Mouse (Mus musculus) MEL (cell line): ENCODE measurements around the gene Mrpl10. TPM values are rescaled to one million over a fixed set of nuclear protein-coding genes. Genes with fewer than 3 reads are reported as not detected.

Source experiments
- DNase-seq: peaks from one replicate; pipeline ENCODE4 v3.0.0; 2011; ENCODE audit warnings: low read depth, low spot score
- H3K27ac ChIP-seq: 2 replicates; pipeline ENCODE4 v1.5.1; 2012; ENCODE audit warnings: low read depth, mild to moderate bottlenecking, control low read depth, low read length, moderate library complexity; ENCODE audit not compliant: control insufficient read depth
- H3K27me3 ChIP-seq, 2 experiments: fragments of 150-350 bp in 1 of 2; sonication (generic) in 1 of 2; 2 replicates each; pipeline ENCODE4 v1.6.1; 2012; ENCODE audit warnings: low read length in 2 of 2, mild to moderate bottlenecking in 2 of 2, improper control_type of control experiment in 1 of 2, moderate library complexity in 1 of 2; ENCODE audit not compliant: insufficient read depth in 2 of 2, control insufficient read depth in 1 of 2
- H3K36me3 ChIP-seq, 2 experiments: 2 replicates each; pipeline ENCODE4 v1.6.1; 2012 to 2014; ENCODE audit warnings: low read length in 2 of 2, improper control_type of control experiment in 1 of 2, inconsistent platforms in 1 of 2, mild to moderate bottlenecking in 1 of 2; ENCODE audit not compliant: insufficient read depth in 2 of 2, control insufficient read depth in 1 of 2
- H3K4me1 ChIP-seq, 2 experiments: fragments of 150-350 bp in 1 of 2; sonication (generic) in 1 of 2; 2 replicates each; pipeline ENCODE4 v1.6.1; 2012; ENCODE audit warnings: low read length in 2 of 2, improper control_type of control experiment in 1 of 2, mild to moderate bottlenecking in 1 of 2; ENCODE audit not compliant: insufficient read depth in 2 of 2, control insufficient read depth in 1 of 2
- H3K4me3 ChIP-seq, 2 experiments: fragments of 150-350 bp in 1 of 2; sonication (generic) in 1 of 2; 2 replicates each; pipeline ENCODE4 v1.5.1; 2012; ENCODE audit warnings: low read depth in 2 of 2, low read length in 2 of 2, mild to moderate bottlenecking in 2 of 2, moderate library complexity in 2 of 2, control low read depth in 1 of 2, improper control_type of control experiment in 1 of 2; ENCODE audit not compliant: control insufficient read depth in 1 of 2, insufficient read depth in 1 of 2
- H3K79me2 ChIP-seq: 2 replicates; pipeline ENCODE4 v1.6.1; 2012; ENCODE audit warnings: mild to moderate bottlenecking, low read length, moderate library complexity; ENCODE audit not compliant: control insufficient read depth, poor library complexity, insufficient read depth
- H3K9ac ChIP-seq: 2 replicates; pipeline ENCODE4 v1.6.1; 2012; ENCODE audit warnings: low read depth, mild to moderate bottlenecking, control low read depth, low read length, moderate library complexity; ENCODE audit not compliant: control insufficient read depth, poor library complexity, severe bottlenecking
- H3K9me3 ChIP-seq: fragments of 150-350 bp; sonication (generic); replicated peaks from 2 replicates; pipeline ENCODE4 v1.6.1; 2012; ENCODE audit warnings: mild to moderate bottlenecking, low read length, improper control_type of control experiment, moderate library complexity; ENCODE audit not compliant: insufficient read depth
- BHLHE40 ChIP-seq: IDR thresholded peaks from 2 replicates; pipeline ENCODE4 v1.6.1; 2012; ENCODE audit warnings: low read depth, mild to moderate bottlenecking, inconsistent platforms, low read length, improper control_type of control experiment, borderline replicate concordance
- CHD1 ChIP-seq: IDR thresholded peaks from 2 replicates; pipeline ENCODE4 v1.6.1; 2012; ENCODE audit warnings: low read depth, mild to moderate bottlenecking, inconsistent platforms, low read length, improper control_type of control experiment
- CHD2 ChIP-seq: IDR thresholded peaks from 2 replicates; pipeline ENCODE4 v1.6.1; 2011; ENCODE audit warnings: low read length, improper control_type of control experiment
- ELF1 ChIP-seq: IDR thresholded peaks from 2 replicates; pipeline ENCODE4 v1.6.1; 2014; ENCODE audit warnings: low read depth, mild to moderate bottlenecking, inconsistent platforms, low read length, improper control_type of control experiment, moderate library complexity
- EP300 ChIP-seq, 2 experiments: IDR thresholded peaks; 2 replicates each; pipeline ENCODE4 v1.6.1; 2011; ENCODE audit warnings: improper control_type of control experiment in 2 of 2, low read length in 2 of 2, low read depth in 1 of 2, mild to moderate bottlenecking in 1 of 2
- ETS1 ChIP-seq: IDR thresholded peaks from 2 replicates; pipeline ENCODE4 v1.6.1; 2012; ENCODE audit warnings: low read depth, mild to moderate bottlenecking, inconsistent platforms, low read length, improper control_type of control experiment, moderate library complexity
- GABPA ChIP-seq: IDR thresholded peaks from 2 replicates; pipeline ENCODE4 v1.6.1; 2012; ENCODE audit warnings: low read depth, mild to moderate bottlenecking, inconsistent platforms, low read length, improper control_type of control experiment, moderate library complexity
- GATA1 ChIP-seq: IDR thresholded peaks from 2 replicates; pipeline ENCODE4 v1.6.1; 2011; ENCODE audit warnings: low read depth, low read length, improper control_type of control experiment
- HCFC1 ChIP-seq: IDR thresholded peaks from 2 replicates; pipeline ENCODE4 v1.6.1; 2012; ENCODE audit warnings: low read depth, mild to moderate bottlenecking, inconsistent platforms, low read length, improper control_type of control experiment, moderate library complexity
- MAFK ChIP-seq: IDR thresholded peaks from 2 replicates; pipeline ENCODE4 v1.6.1; 2011; ENCODE audit warnings: low read depth, mild to moderate bottlenecking, low read length, improper control_type of control experiment, borderline replicate concordance
- MAZ ChIP-seq: IDR thresholded peaks from 2 replicates; pipeline ENCODE4 v1.6.1; 2012; ENCODE audit warnings: low read depth, mild to moderate bottlenecking, inconsistent platforms, low read length, improper control_type of control experiment
- MEF2A ChIP-seq: IDR thresholded peaks from 2 replicates; pipeline ENCODE4 v1.6.1; 2014; ENCODE audit warnings: low read depth, mild to moderate bottlenecking, inconsistent platforms, low read length, improper control_type of control experiment; ENCODE audit not compliant: poor library complexity, insufficient replicate concordance, severe bottlenecking; ENCODE audit errors: extremely low read depth
- MXI1 ChIP-seq: IDR thresholded peaks from 2 replicates; pipeline ENCODE4 v1.6.1; 2011; ENCODE audit warnings: mild to moderate bottlenecking, low read depth, low read length, improper control_type of control experiment
- MYB ChIP-seq: IDR thresholded peaks from 2 replicates; pipeline ENCODE4 v1.6.1; 2011; ENCODE audit warnings: mild to moderate bottlenecking, low read depth, low read length, improper control_type of control experiment
- NELFE ChIP-seq: IDR thresholded peaks from 2 replicates; pipeline ENCODE4 v1.6.1; 2011; ENCODE audit warnings: low read depth, low read length, improper control_type of control experiment
- NRF1 ChIP-seq: IDR thresholded peaks from 2 replicates; pipeline ENCODE4 v1.6.1; 2014; ENCODE audit warnings: low read depth, mild to moderate bottlenecking, inconsistent platforms, low read length, improper control_type of control experiment, moderate library complexity; ENCODE audit not compliant: poor library complexity, insufficient read depth, severe bottlenecking
- POLR2A ChIP-seq, 2 experiments: IDR thresholded peaks; 2 replicates each; pipeline ENCODE4 v1.6.1; 2011 to 2012; ENCODE audit warnings: low read length in 2 of 2, mild to moderate bottlenecking in 2 of 2, control low read depth in 1 of 2, improper control_type of control experiment in 1 of 2, low read depth in 1 of 2, moderate library complexity in 1 of 2; ENCODE audit not compliant: control insufficient read depth in 1 of 2, insufficient read depth in 1 of 2, poor library complexity in 1 of 2
- POLR2AphosphoS5 ChIP-seq: IDR thresholded peaks from 2 replicates; pipeline ENCODE4 v1.6.1; 2012; ENCODE audit warnings: low read depth, borderline replicate concordance, mild to moderate bottlenecking, inconsistent platforms, low read length, moderate library complexity, mixed read lengths
- RCOR1 ChIP-seq: IDR thresholded peaks from 2 replicates; pipeline ENCODE4 v1.6.1; 2012; ENCODE audit warnings: low read depth, mild to moderate bottlenecking, inconsistent platforms, low read length, improper control_type of control experiment
- SIN3A ChIP-seq: IDR thresholded peaks from 2 replicates; pipeline ENCODE4 v1.6.1; 2012; ENCODE audit warnings: low read length, improper control_type of control experiment, inconsistent platforms
- SMC3 ChIP-seq: IDR thresholded peaks from 2 replicates; pipeline ENCODE4 v1.6.1; 2011; ENCODE audit warnings: low read depth, low read length, improper control_type of control experiment
- TBP ChIP-seq: IDR thresholded peaks from 2 replicates; pipeline ENCODE4 v1.8.0; 2011; ENCODE audit warnings: low read depth, low read length, improper control_type of control experiment
- TCF12 ChIP-seq: IDR thresholded peaks from 2 replicates; pipeline ENCODE4 v1.6.1; 2014; ENCODE audit warnings: low read depth, mild to moderate bottlenecking, inconsistent platforms, low read length, improper control_type of control experiment, moderate library complexity
- UBTF ChIP-seq: IDR thresholded peaks from 2 replicates; pipeline ENCODE4 v1.6.1; 2012; ENCODE audit warnings: low read depth, mild to moderate bottlenecking, inconsistent platforms, low read length, improper control_type of control experiment, moderate library complexity, borderline replicate concordance; ENCODE audit not compliant: insufficient read depth
- USF2 ChIP-seq, 2 experiments: IDR thresholded peaks; 2 replicates each; pipeline ENCODE4 v1.6.1; 2011 to 2012; ENCODE audit warnings: improper control_type of control experiment in 2 of 2, low read length in 2 of 2, borderline replicate concordance in 1 of 2, inconsistent platforms in 1 of 2, low read depth in 1 of 2, mild to moderate bottlenecking in 1 of 2; ENCODE audit not compliant: insufficient read depth in 1 of 2
- ZC3H11A ChIP-seq: IDR thresholded peaks from 2 replicates; pipeline ENCODE4 v1.6.1; 2012; ENCODE audit warnings: low read depth, mild to moderate bottlenecking, inconsistent platforms, low read length, improper control_type of control experiment
- ZKSCAN1 ChIP-seq: IDR thresholded peaks from 2 replicates; pipeline ENCODE4 v1.6.1; 2012; ENCODE audit warnings: low read depth, mild to moderate bottlenecking, inconsistent platforms, low read length, improper control_type of control experiment, moderate library complexity
- ZMIZ1 ChIP-seq: IDR thresholded peaks from 2 replicates; pipeline ENCODE4 v1.6.1; 2012; ENCODE audit warnings: low read depth, mild to moderate bottlenecking, inconsistent platforms, low read length, improper control_type of control experiment, moderate library complexity
- ZNF384 ChIP-seq: IDR thresholded peaks from 2 replicates; pipeline ENCODE4 v1.6.1; 2012; ENCODE audit warnings: low read depth, mild to moderate bottlenecking, inconsistent platforms, low read length, improper control_type of control experiment
- polyA plus RNA-seq, 2 experiments: library from polyadenylated mRNA; stranded (reverse) in 1 of 2; unstranded in 1 of 2; fragments of >175 nt in 1 of 2; fragments of >200 nt in 1 of 2; gene quantifications; 2 replicates each; pipeline versions ENCODE4 v1.2.1 to v1.2.4; 2012; ENCODE audit warnings: low replicate concordance in 2 of 2, low read depth in 1 of 2; ENCODE audit not compliant: insufficient read length in 2 of 2, insufficient read depth in 1 of 2, missing spikeins in 1 of 2
- total RNA-seq: library from RNA; depleted of rRNA; stranded (reverse); fragments of 300-350 nt; gene quantifications from 2 replicates; pipeline ENCODE4 v1.2.3, GENCODE M21; 2012

The Mrpl10 gene
- total and polyA plus RNA-seq, 3 experiments, result 79.3 to 106 TPM; not detected in 1

GRCm38 (mm10) chr11:97041022-97041899 lies at the start of gene Mrpl10, which contains the start of gene Lrrc46 (continued):
- TF ChIP-seq USF2 (IDR thresholded peaks at IDR 0.05; ENCODE audit: borderline replicate concordance in 1 of 2, insufficient read depth in 1 of 2, low read depth in 1 of 2, low read length in 2 of 2) (no peak), CHD1 (no peak), ETS1 (peak; percentile 78; the same call in 1 of the 2 replicates), MYB (no peak), MAFK (no peak)

- peak overlapping the region; percentile 56 for H3K9ac ChIP-seq
- no peak overlapping the region for H3K4me3 ChIP-seq
- H3K9me3 ChIP-seq, result no peaks in the 10 kb centered on the region
- peak; percentile 95 for DNase-seq
- peaks cover 0 to 15% of the 10 kb centered on the region in 2 experiments; a peak in 2 of 4 replicates for H3K36me3 ChIP-seq
- H3K27me3 ChIP-seq, result peaks cover 2 to 7% of the 10 kb centered on the region in 2 experiments; a peak in 3 of 4 replicates
- peaks cover 0 to 14% of the 10 kb centered on the region in 2 experiments for H3K4me1 ChIP-seq
- H3K27ac ChIP-seq, result peak overlapping the region; percentile 67
- H3K79me2 ChIP-seq, result no peaks in the 10 kb centered on the region
- 0 out of 2 replicates have a peak, but pooled peaks have one; percentile 36 for TF ChIP-seq NELFE
- TF ChIP-seq ELF1, result no peak; the same call in 1 of the 2 replicates
- no peak for TF ChIP-seq NRF1
- TF ChIP-seq ZNF384, result no peak
- TF ChIP-seq RCOR1, result peak; percentile 86
- no peak for TF ChIP-seq CHD1
- no peak for TF ChIP-seq ZMIZ1
- TF ChIP-seq CHD2, result no peak
- peak; percentile 62; the same call in 1 of the 2 replicates for TF ChIP-seq MAZ
- TF ChIP-seq TCF12, result peak; percentile 92
- TF ChIP-seq POLR2A (IDR thresholded peaks at IDR 0.05; ENCODE audit: control insufficient read depth in 1 of 2, insufficient read depth in 1 of 2, low read depth in 1 of 2, low read length in 2 of 2, poor library complexity in 1 of 2), result 0 out of 4 replicates have a peak, but pooled peaks of 1 of the 2 experiments have one; percentile 34
- TF ChIP-seq MEF2A, result no peak
- TF ChIP-seq ZC3H11A, result no peak; the same call in 1 of the 2 replicates
- TF ChIP-seq SIN3A, result peak; percentile 86
- peak; percentile 52; the same call in 1 of the 2 replicates for TF ChIP-seq MXI1
- no peak for TF ChIP-seq ZKSCAN1
- TF ChIP-seq GATA1, result peak; percentile 90
- no peak for TF ChIP-seq GABPA
- TF ChIP-seq TBP, result peak; percentile 83
- TF ChIP-seq ETS1, result peak; percentile 91
- peak; percentile 62; the same call in 1 of the 2 replicates for TF ChIP-seq BHLHE40
- TF ChIP-seq SMC3, result no peak
- TF ChIP-seq USF2 (IDR thresholded peaks at IDR 0.05; ENCODE audit: borderline replicate concordance in 1 of 2, insufficient read depth in 1 of 2, low read depth in 1 of 2, low read length in 2 of 2), result no peak
- peak; percentile 58; the same call in 1 of the 2 replicates for TF ChIP-seq HCFC1
- peak; percentile 55; the same call in 1 of the 2 replicates for TF ChIP-seq MAFK
- no peak for TF ChIP-seq POLR2AphosphoS5
- TF ChIP-seq UBTF, result no peak
- peak; percentile 92 for TF ChIP-seq EP300 (IDR thresholded peaks at IDR 0.05; ENCODE audit: low read depth in 1 of 2, low read length in 2 of 2)
- TF ChIP-seq MYB, result no peak
These were observed 48.5 kb upstream of the Mrpl10 start for GRCm38 (mm10) chr11:96992722-96993311.
